Mouse (Mus musculus): ENCODE data around the gene Atpaf2. TPM values are rescaled to one million over a fixed set of nuclear protein-coding genes. Genes with fewer than 3 reads are reported as not detected.

Atpaf2 gene
- polyA plus RNA-seq (2021; fragmentation: Nextera tagmentation), result 22.6 and 30.2 TPM in 2 replicates
- long read RNA-seq, experiment 1, transcript Atpaf2-201 (8 exons, 1,813 nt), result major isoform, 118 of 168 reads
- long read RNA-seq, experiment 1, partial matches to known transcripts, result 0 of 168 reads
- long read RNA-seq, experiment 1, other reads (novel, unspliced or antisense), result 47 of 168 reads
- long read RNA-seq, experiment 2, transcript Atpaf2-201 (8 exons, 1,813 nt), result major isoform, 36 of 53 reads
- long read RNA-seq, experiment 2, partial matches to known transcripts, result 1 of 53 reads
- long read RNA-seq, experiment 2, other reads (novel, unspliced or antisense), result 14 of 53 reads

GRCm38 (mm10) chr11:60417717-60418472, at the start of gene Atpaf2:
Gene Atpaf2 (minus strand): TSS chr11:60418457.

GRCm38 (mm10) chr11:60454080-60454744, 36.0 kb upstream of the Atpaf2 start, which contains the start of gene Drg2:
Gene Drg2 (plus strand): TSS chr11:60454591.

GRCm38 (mm10) chr11:60416963-60417716, 1.1 kb downstream of the Atpaf2 start, which contains the start of gene Gid4:
Gene Gid4 (plus strand): TSS chr11:60417145.

GRCm38 (mm10) chr11:60352559-60353411, 65.5 kb downstream of the Atpaf2 start, which contains the start of the genes Tom1l2 and Drc3:
Gene Tom1l2 (minus strand): TSS chr11:60352905.
Gene Drc3 (plus strand): TSS chr11:60353329.

Other genes starting within 250 kb of the Atpaf2 start
- gene Srebf1, start 195.9 kb downstream of the Atpaf2 start, polyA plus RNA-seq (2021; fragmentation: Nextera tagmentation), result 11.2 and 13.3 TPM in 2 replicates
- gene Tom1l2, start 65.6 kb downstream of the Atpaf2 start, polyA plus RNA-seq (2021; fragmentation: Nextera tagmentation), result 67.3 and 75.3 TPM in 2 replicates
- 7.1 and 9.7 TPM in 2 replicates for gene Drc3, start 65.1 kb downstream of the Atpaf2 start, polyA plus RNA-seq (2021; fragmentation: Nextera tagmentation)
- gene Gid4, start 1.3 kb downstream of the Atpaf2 start, polyA plus RNA-seq (2021; fragmentation: Nextera tagmentation), result 43.7 and 47.2 TPM in 2 replicates
- gene Drg2, start 36.1 kb upstream of the Atpaf2 start, polyA plus RNA-seq (2021; fragmentation: Nextera tagmentation), result 54.6 and 57.6 TPM in 2 replicates
- 0.04 TPM in 1 of 2 replicates, not detected in the other for gene Myo15, start 50.9 kb upstream of the Atpaf2 start, polyA plus RNA-seq (2021; fragmentation: Nextera tagmentation)
- gene Alkbh5, start 117.9 kb upstream of the Atpaf2 start, polyA plus RNA-seq (2021; fragmentation: Nextera tagmentation), result 25.8 and 28.9 TPM in 2 replicates